Mouse (Mus musculus) ES-E14 (cell line): ENCODE data around the gene Il1rn.

ENCODE experiments used
- CHD2 ChIP-seq: IDR thresholded peaks from 2 replicates; pipeline ENCODE4 v1.6.1; 2014; ENCODE audit warnings: mild to moderate bottlenecking, low read depth, low read length, inconsistent platforms
- ZC3H11A ChIP-seq: IDR thresholded peaks from 2 replicates; pipeline ENCODE4 v1.6.1; 2012; ENCODE audit warnings: low read depth, mild to moderate bottlenecking, inconsistent platforms, low read length, borderline replicate concordance

DNA sequence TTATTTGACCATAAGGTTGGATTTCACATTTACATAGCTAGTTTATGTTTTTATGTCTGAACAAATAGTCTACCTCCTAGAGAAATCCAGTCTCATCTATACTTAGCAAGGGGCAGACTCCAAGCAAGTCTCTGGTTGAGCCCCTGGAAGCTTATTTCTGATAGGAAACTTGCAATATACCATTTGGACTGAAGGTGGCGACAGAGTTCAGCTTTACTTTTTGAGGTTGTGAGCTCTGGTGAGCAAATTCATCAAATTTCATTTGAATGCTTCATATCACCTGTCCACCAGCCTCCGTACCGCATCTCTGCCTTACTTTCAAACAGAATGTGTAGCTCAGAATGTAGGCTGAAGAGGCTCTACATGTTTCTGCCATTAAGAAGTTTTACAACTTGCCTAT is 39.8 kb upstream of the Il1rn start:
- TF ChIP-seq CHD2 (no peak), ZC3H11A (peak; percentile 71; the same call in 1 of the 2 replicates)
